Mouse (Mus musculus) neural tube, embryonic 12.5 days (tissue): Measurements from ENCODE around the gene Sugt1. TPM values are rescaled to one million over a fixed set of nuclear protein-coding genes. Genes with fewer than 3 reads are reported as not detected.

Experiments
- ATAC-seq: fragments of 200-750 bp; cut with Nextera tagmentation; 2 replicates; pipeline ENCODE4 v1.8.0; 2017; ENCODE audit warnings: low read depth, mild to moderate bottlenecking, moderate TSS enrichment, moderate library complexity; ENCODE audit not compliant: low FRiP score
- H3K27ac ChIP-seq: fragments of 300-500 bp; sonication (generic); 2 replicates; pipeline ENCODE4 v1.5.1; 2016
- H3K27me3 ChIP-seq: fragments of 300-500 bp; sonication (generic); replicated peaks from 2 replicates; pipeline ENCODE4 v1.6.1; 2016; ENCODE audit warnings: mild to moderate bottlenecking
- H3K36me3 ChIP-seq: fragments of 300-500 bp; sonication (generic); 2 replicates; pipeline ENCODE4 v1.6.1; 2016; ENCODE audit warnings: mild to moderate bottlenecking
- H3K4me1 ChIP-seq: fragments of 300-500 bp; sonication (generic); 2 replicates; pipeline ENCODE4 v1.6.1; 2016
- H3K4me2 ChIP-seq: fragments of 300-500 bp; sonication (generic); replicated peaks from 2 replicates; pipeline ENCODE4 v1.6.1; 2016; ENCODE audit warnings: mild to moderate bottlenecking
- H3K4me3 ChIP-seq: fragments of 300-500 bp; sonication (generic); 2 replicates; pipeline ENCODE4 v1.5.1; 2016
- H3K9ac ChIP-seq: fragments of 300-500 bp; sonication (generic); 2 replicates; pipeline ENCODE4 v1.6.1; 2016; ENCODE audit warnings: mild to moderate bottlenecking
- H3K9me3 ChIP-seq: fragments of 300-500 bp; sonication (generic); 2 replicates; pipeline ENCODE4 v1.6.1; 2016; ENCODE audit warnings: mild to moderate bottlenecking
- WGBS: fragments of 180-500 bp; shearing (Covaris S2); methylation state at CpG from one replicate; pipeline ENCODE4 v1.1.7; 2016; 5-methylcytosine and 5-hydroxymethylcytosine counted together
- polyA plus RNA-seq: library from polyadenylated mRNA; unstranded; fragments of >200 nt; fragmentation: Nextera tagmentation; extraction: Ambion mirVana; gene quantifications from 2 replicates; pipeline ENCODE4 v1.2.1, GENCODE M21; 2016

The Sugt1 gene
- polyA plus RNA-seq: 118 and 127 TPM in 2 replicates

DNA sequence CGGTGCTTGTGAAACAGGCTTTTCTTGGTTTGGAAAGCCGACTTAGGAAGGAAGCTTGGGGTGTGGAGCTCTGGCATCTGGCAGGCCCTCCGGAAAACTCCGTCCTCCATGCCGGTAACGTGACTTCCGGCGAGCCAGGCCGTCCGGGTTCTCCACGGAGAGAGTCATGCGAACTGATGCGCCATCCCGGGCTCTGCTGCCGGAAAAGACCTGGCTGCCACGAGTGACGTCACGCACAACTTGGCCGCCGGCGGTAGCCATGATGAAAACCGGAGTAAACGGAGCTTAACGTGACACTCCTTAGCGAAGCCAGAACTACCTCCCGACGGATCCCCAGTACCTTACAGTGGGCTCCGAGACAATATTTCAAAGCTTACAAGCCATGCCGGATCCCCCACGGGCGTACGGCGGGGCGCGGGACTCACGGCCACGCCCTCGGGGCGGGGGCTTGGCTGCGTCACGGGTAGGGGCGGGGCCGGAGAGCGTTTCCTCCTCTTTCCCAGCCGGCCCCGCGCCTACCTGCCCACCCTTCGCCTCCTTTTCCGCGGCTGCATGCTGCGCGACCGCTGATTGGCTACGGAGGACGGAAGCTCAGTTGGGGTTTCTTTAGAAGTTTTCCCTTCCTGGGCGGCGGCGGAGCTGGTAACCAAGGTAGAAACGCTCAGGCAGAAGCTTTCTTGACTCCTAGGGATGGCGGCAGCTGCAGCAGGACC is at the start of gene Sugt1:
Sugt1 (plus strand) TSS at position 553 of the 713 bp plus-strand sequence.
- peak within 1 kb of the TSS; percentile 59 for H3K9ac ChIP-seq
- peak within 1 kb of the TSS; percentile 32; the same call in 1 of the 2 replicates for H3K27ac ChIP-seq
- no peaks in the 10 kb centered on the region for H3K27me3 ChIP-seq
- WGBS: under 1% methylated on average over 60 of the region's 60 CpGs
- H3K36me3 ChIP-seq: 0 out of 2 replicates have a peak, but pooled peaks cover 6% of the 10 kb centered on the region
- H3K4me1 ChIP-seq: peaks cover 15% of the 10 kb centered on the region
- ATAC-seq: peak; percentile 99
- peak within 1 kb of the TSS; percentile 63 for H3K4me3 ChIP-seq
- H3K4me2 ChIP-seq: peak within 1 kb of the TSS; percentile 70
- no peaks in the 10 kb centered on the region for H3K9me3 ChIP-seq

DNA sequence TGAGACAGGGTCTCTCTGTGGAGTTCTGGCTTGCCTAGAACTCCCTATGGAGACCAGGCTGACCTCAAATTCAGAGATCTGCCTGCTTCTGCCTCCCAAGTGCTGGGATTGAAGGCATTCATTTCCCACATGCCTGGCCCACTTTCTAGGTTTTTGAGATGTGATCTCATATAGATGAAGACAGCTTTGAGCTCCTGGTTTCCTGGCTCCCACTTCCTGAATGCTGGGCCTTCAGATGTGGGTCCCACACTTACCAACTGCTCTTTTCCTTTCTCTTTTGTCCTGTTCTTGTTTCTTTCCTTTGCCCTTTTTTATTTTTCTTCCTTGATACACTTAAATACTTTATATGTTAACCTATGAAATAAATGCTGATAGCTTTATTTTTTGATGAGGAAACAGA is 49.6 kb upstream of the Sugt1 start:
- Histone ChIP-seq H3K27me3 (no peaks in the 10 kb centered on the region), H3K27ac (no peak overlapping the region), H3K4me3 (no peak overlapping the region), H3K9ac (no peak overlapping the region), H3K4me1 (no peaks in the 10 kb centered on the region), H3K4me2 (no peak overlapping the region), H3K9me3 (no peaks in the 10 kb centered on the region), H3K36me3 (no peaks in the 10 kb centered on the region)
- no peak for ATAC-seq

DNA sequence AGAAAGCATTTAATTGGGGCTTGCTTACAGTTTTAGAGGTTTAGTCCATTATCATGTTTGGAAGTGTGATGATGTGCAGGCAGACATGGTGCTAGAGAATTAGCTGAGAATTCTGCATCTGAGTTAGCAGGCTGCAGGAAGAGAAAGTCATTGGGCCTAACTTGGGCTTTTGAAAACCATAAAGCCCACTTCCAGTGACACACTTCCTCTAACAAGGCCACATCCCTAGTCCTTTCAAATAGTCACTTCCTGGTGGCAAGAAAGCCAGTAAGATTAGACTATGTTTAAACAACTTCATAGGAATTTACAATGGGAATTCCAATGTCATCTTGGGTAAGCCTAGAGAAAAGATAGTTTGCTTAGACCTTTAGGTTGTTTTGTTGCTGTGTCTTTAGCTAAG is 45.9 kb upstream of the Sugt1 start:
- no peak overlapping the region for H3K27ac ChIP-seq
- no peaks in the 10 kb centered on the region for H3K27me3 ChIP-seq
- H3K4me2 ChIP-seq: no peak overlapping the region
- no peaks in the 10 kb centered on the region for H3K9me3 ChIP-seq
- no peaks in the 10 kb centered on the region for H3K4me1 ChIP-seq
- no peaks in the 10 kb centered on the region for H3K36me3 ChIP-seq
- H3K9ac ChIP-seq: no peak overlapping the region
- H3K4me3 ChIP-seq: no peak overlapping the region
- no peak for ATAC-seq

DNA sequence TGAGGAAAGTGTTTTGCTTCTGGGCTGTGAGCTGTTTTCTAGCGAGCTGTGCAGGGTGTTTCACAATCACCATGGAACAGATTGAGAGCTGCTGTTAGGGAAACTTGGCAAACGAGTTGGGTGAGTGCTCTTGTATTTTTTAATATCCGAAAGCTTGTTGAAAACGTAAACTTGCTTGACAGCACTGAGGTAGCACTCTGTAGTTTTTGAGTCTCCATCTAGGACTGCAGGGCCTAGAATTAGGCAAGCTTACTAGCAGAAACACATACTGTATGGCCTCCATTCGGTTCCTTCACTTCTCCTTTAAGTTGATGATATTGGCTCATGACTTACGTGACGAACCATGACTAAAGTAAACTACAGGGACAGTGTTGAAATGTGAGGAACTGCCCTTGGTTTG is 38.1 kb upstream of the Sugt1 start:
- no peak for ATAC-seq
- Histone ChIP-seq H3K27ac (no peak overlapping the region), H3K4me2 (no peak overlapping the region), H3K4me1 (no peaks in the 10 kb centered on the region), H3K9ac (no peak overlapping the region), H3K27me3 (no peaks in the 10 kb centered on the region), H3K36me3 (no peaks in the 10 kb centered on the region), H3K4me3 (no peak overlapping the region), H3K9me3 (no peaks in the 10 kb centered on the region)
- 85% methylated on average over 7 of the region's 7 CpGs for WGBS

DNA sequence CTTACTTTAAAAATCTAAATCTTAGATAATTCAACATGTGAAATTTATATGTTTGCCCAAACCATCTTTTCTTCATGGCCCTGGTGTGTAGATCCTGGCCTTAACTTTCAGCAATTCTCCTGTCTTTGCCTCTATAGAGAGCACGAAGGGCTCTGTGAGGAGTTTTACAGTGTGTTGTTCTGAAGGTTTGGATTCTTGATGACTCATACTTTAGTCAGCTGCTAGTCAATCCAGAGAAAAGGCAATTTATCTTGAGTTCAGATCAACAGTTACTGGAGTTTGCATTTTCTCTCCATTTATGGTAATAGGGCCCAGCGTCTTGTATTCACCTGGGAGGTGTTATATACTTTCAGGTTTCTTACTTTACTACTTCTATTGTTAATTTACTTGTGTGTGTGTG is 35.6 kb upstream of the Sugt1 start:
- no peak overlapping the region for H3K4me2 ChIP-seq
- no peaks in the 10 kb centered on the region for H3K9me3 ChIP-seq
- WGBS: 89% methylated on average over 2 of the region's 2 CpGs

DNA sequence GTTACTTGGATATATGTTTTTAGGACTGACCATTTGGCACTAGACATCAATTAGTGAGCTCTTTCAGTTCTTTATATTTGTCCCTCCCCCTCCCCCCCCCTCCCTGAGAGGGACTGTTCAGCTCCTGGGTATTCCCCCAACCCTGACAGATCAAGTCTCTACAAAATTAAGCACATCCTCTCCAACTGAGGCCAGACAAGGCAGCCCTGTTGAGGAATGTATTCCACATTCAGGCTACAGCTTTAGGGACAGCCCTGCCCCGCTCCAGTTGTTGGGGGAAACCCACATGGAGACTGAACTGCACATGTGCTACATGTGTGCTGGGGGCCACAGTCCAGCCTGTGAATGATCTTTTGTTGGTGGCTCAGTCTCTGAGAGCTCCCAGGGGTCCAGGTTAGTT is 34.6 kb upstream of the Sugt1 start:
- H3K27me3 ChIP-seq: no peaks in the 10 kb centered on the region
- no peak overlapping the region for H3K4me2 ChIP-seq
- H3K4me1 ChIP-seq: no peaks in the 10 kb centered on the region
- H3K4me3 ChIP-seq: no peak overlapping the region
- 92% methylated on average over 1 of the region's 1 CpGs for WGBS
- no peaks in the 10 kb centered on the region for H3K36me3 ChIP-seq
- no peak overlapping the region for H3K27ac ChIP-seq
- H3K9ac ChIP-seq: no peak overlapping the region
- no peaks in the 10 kb centered on the region for H3K9me3 ChIP-seq
- ATAC-seq: no peak

More for the DNA sequence above, 35.6 kb upstream of the Sugt1 start:
- H3K4me1 ChIP-seq: no peaks in the 10 kb centered on the region
- no peaks in the 10 kb centered on the region for H3K27me3 ChIP-seq
- H3K27ac ChIP-seq: no peak overlapping the region
- no peaks in the 10 kb centered on the region for H3K36me3 ChIP-seq
- H3K4me3 ChIP-seq: no peak overlapping the region
- H3K9ac ChIP-seq: no peak overlapping the region
- ATAC-seq: no peak

DNA sequence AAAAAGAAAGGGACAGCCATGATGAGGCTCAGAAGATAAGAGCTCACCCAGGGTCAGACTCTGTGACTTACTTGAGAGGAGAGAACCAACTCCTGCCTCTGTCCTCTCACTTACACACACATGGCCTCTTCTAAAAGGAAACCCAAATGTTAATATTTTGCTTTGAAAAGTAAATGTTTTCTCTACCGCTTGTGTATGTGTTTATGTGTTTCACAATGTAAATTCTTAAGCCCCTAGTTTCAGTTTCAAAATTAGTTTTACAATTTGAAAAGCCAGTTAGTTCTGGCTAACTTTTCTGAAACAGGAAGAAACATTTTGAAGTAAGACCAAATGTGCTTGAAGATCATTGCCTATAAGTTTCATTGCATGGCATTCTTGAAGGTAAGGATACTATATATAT is 29.7 kb upstream of the Sugt1 start:
- no peak overlapping the region for H3K9ac ChIP-seq
- H3K4me3 ChIP-seq: no peak overlapping the region
- no peak for ATAC-seq
- H3K4me2 ChIP-seq: no peak overlapping the region
- no peaks in the 10 kb centered on the region for H3K9me3 ChIP-seq
- H3K4me1 ChIP-seq: no peaks in the 10 kb centered on the region
- H3K27ac ChIP-seq: no peak overlapping the region
- H3K36me3 ChIP-seq: no peaks in the 10 kb centered on the region
- H3K27me3 ChIP-seq: no peaks in the 10 kb centered on the region
- 91% methylated on average over 1 of the region's 1 CpGs for WGBS

DNA sequence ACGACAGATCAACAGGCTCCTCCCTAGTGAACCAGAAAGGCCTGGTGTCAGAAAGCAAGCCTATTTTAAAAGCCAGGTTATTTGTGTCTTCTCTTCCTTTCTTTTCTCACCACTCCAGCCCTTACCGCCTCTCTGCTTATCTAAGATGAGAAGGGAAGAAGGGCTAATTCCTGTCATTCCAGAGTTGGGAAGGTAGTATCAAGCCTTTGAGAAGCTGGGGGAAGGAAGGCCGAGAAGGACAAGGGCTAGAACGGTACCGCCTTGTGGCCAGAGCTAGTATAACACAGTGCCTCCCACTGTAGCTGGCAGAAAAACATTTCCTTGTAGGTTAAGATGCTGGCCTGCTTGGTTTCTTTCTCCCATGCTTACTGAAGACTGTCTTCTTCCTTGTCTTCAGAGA is 24.7 kb upstream of the Sugt1 start:
- 26% methylated on average over 5 of the region's 5 CpGs for WGBS
- H3K27ac ChIP-seq: no peak overlapping the region
- H3K4me1 ChIP-seq: no peaks in the 10 kb centered on the region
- no peaks in the 10 kb centered on the region for H3K27me3 ChIP-seq
- ATAC-seq: no peak
- no peak overlapping the region for H3K4me3 ChIP-seq
- no peaks in the 10 kb centered on the region for H3K36me3 ChIP-seq
- no peak overlapping the region for H3K4me2 ChIP-seq
- H3K9me3 ChIP-seq: no peaks in the 10 kb centered on the region
- H3K9ac ChIP-seq: no peak overlapping the region

DNA sequence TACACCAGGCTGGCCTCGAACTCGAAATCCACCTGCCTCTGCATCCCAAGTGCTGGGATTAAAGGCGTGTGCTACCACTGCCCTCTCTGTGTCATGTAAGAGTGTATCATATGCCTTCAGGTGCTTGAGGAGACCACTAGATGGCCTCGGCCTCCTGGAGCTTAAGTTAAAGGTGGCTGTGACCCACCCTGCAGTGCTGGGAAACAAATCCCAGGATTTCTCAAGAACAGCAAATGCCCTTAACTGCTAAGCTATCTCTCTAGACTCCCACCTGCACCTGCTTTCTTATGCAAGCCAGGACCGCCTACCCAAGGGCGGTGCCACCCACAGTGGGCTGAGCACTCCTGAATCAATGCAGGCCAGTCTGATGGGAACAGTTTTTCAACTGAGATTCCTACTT is 22.7 kb upstream of the Sugt1 start:
- Histone ChIP-seq H3K4me3 (no peak overlapping the region), H3K4me1 (no peaks in the 10 kb centered on the region), H3K9me3 (no peaks in the 10 kb centered on the region), H3K4me2 (no peak overlapping the region), H3K9ac (no peak overlapping the region), H3K27me3 (no peaks in the 10 kb centered on the region), H3K36me3 (no peaks in the 10 kb centered on the region), H3K27ac (no peak overlapping the region)
- WGBS: 70% methylated on average over 6 of the region's 6 CpGs
- ATAC-seq: no peak

DNA sequence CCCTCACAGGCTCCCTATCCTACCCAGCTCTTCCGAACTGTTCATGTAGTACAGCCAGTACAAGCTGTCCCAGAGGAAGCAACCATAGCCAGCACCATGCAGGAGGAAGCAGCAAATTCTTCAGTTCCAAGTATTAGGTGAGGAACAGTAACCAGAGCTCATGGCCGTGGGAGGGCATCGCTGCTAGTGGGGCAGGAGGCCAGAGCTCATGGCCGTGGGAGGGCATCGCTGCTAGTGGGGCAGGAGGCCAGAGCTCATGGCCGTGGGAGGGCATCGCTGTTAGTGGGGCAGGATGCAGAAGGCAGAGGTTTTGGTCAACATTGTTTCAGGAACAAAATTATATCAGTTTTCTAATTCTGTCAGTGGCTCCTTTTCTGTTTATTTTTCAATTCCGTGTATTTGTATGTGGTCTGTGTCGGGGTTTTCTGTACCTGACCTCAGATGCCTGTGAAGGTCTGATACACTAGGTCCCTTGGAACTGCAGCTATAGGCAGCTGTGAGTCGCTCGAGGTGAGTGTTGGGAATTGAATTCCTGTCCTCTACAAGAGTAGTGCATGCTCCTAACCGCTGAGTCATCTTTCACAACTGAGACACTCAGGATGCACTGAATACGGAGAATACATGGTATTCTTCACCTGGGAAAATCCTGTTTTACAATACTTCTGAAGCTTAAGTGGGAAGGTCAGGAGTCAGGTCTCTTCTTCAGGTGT is 13.9 kb upstream of the Sugt1 start:
- Histone ChIP-seq H3K27me3 (no peaks in the 10 kb centered on the region), H3K36me3 (peaks cover 9% of the 10 kb centered on the region; the same call in 1 of the 2 replicates), H3K4me2 (no peak overlapping the region), H3K9me3 (no peaks in the 10 kb centered on the region), H3K27ac (no peak overlapping the region), H3K4me3 (no peak overlapping the region), H3K9ac (no peak overlapping the region), H3K4me1 (no peaks in the 10 kb centered on the region)
- ATAC-seq: no peak
- 92% methylated on average over 13 of the region's 13 CpGs for WGBS

DNA sequence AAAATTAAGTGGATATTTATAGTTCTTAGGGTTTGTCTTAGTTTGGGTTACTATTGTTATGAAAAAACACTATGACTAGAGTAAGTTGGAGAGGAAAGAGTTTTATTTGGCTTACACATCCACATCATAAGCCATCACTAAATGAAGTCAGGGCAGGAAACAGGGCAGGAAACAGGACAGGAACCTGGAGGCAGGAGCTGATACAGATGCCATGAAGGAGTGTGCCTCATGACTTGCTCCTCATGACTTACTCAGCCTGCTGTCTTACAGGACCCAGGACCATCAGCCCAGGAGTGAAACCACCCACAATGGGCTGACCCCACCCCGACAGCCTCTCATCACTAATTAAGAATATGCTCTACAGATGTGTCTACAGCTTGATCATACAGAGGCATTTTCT is 13.1 kb upstream of the Sugt1 start:
- H3K27me3 ChIP-seq: no peaks in the 10 kb centered on the region
- no peak overlapping the region for H3K4me2 ChIP-seq
- no peaks in the 10 kb centered on the region for H3K4me1 ChIP-seq
- WGBS: 94% methylated on average over 1 of the region's 1 CpGs
- ATAC-seq: no peak
- H3K9ac ChIP-seq: no peak overlapping the region
- H3K36me3 ChIP-seq: peaks cover 9% of the 10 kb centered on the region; the same call in 1 of the 2 replicates
- H3K9me3 ChIP-seq: no peaks in the 10 kb centered on the region
- H3K4me3 ChIP-seq: no peak overlapping the region
- H3K27ac ChIP-seq: no peak overlapping the region

DNA sequence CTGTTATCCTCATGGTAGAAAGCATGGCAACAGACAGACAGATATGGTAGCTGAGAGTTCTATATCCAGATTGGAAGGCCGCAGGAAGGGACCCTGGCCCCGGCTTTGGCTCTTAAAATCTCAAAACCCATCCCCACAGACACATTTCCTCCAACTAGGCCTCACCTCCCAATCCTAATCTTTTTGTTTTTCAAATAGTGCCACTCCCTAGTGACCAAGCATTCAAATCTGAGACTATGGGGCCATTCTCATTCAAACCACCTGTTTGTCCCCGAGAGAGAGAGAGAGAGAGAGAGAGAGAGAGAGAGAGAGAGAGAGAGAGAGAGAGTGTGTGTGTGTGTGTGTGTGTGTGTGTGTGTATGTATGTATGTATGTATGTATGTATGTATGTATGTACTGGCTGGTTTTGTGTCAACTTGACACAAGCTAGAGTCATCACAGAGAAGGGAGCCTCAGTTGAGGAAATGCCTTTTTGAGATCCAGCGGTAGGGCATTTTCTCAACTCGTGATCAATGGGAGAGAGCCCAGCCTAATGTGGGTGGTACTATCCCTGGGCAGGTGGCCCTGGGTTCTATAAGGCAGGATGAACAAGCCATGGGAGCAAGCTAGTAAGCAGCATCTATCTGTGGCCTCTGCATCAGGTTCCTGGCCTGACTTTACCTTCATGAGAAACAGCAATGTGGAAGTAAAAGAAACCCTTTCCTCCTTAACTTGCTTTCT is 3.8 kb upstream of the Sugt1 start:
- Histone ChIP-seq H3K9me3 (no peaks in the 10 kb centered on the region), H3K9ac (no peak overlapping the region), H3K36me3 (0 out of 2 replicates have a peak, but pooled peaks cover 5% of the 10 kb centered on the region), H3K4me2 (no peak overlapping the region), H3K4me3 (no peak overlapping the region), H3K27ac (no peak overlapping the region), H3K4me1 (peaks cover 4% of the 10 kb centered on the region), H3K27me3 (no peaks in the 10 kb centered on the region)
- WGBS: 81% methylated on average over 5 of the region's 5 CpGs
- ATAC-seq: no peak
